Mouse (Mus musculus) midbrain, embryonic 13.5 days (tissue): ENCODE measurements around the gene Rab3a. TPM values are rescaled to one million over a fixed set of nuclear protein-coding genes. Genes with fewer than 3 reads are reported as not detected.

Experiments
- ATAC-seq: fragments of 200-750 bp; cut with Nextera tagmentation; 2 replicates; pipeline ENCODE4 v1.8.0; 2017; ENCODE audit warnings: mild to moderate bottlenecking, moderate TSS enrichment, moderate library complexity
- H3K27ac ChIP-seq: fragments of 300-500 bp; sonication (generic); 2 replicates; pipeline ENCODE4 v1.5.1; 2015; ENCODE audit warnings: inconsistent platforms, mild to moderate bottlenecking, moderate library complexity
- H3K27me3 ChIP-seq: fragments of 300-500 bp; sonication (generic); 2 replicates; pipeline ENCODE4 v1.6.1; 2015; ENCODE audit warnings: mild to moderate bottlenecking, inconsistent platforms
- H3K36me3 ChIP-seq: fragments of 300-500 bp; sonication (generic); 2 replicates; pipeline ENCODE4 v1.6.1; 2015; ENCODE audit warnings: mild to moderate bottlenecking, inconsistent platforms
- H3K4me1 ChIP-seq: fragments of 300-500 bp; sonication (generic); replicated peaks from 2 replicates; pipeline ENCODE4 v1.6.1; 2015; ENCODE audit warnings: inconsistent platforms
- H3K4me2 ChIP-seq: fragments of 300-500 bp; sonication (generic); replicated peaks from 2 replicates; pipeline ENCODE4 v1.6.1; 2015; ENCODE audit warnings: moderate library complexity, mild to moderate bottlenecking, inconsistent platforms
- H3K4me3 ChIP-seq: fragments of 300-500 bp; sonication (generic); replicated peaks from 2 replicates; pipeline ENCODE4 v1.5.1; 2015; ENCODE audit warnings: mild to moderate bottlenecking, inconsistent platforms
- H3K9ac ChIP-seq: fragments of 300-500 bp; sonication (generic); replicated peaks from 2 replicates; pipeline ENCODE4 v1.6.1; 2015; ENCODE audit warnings: mild to moderate bottlenecking, inconsistent platforms
- H3K9me3 ChIP-seq: fragments of 300-500 bp; sonication (generic); 2 replicates; pipeline ENCODE4 v1.6.1; 2016; ENCODE audit warnings: mild to moderate bottlenecking, inconsistent platforms
- WGBS: fragments of 180-500 bp; shearing (Covaris S2); methylation state at CpG from one replicate; pipeline ENCODE4 v1.1.7; 2015; 5-methylcytosine and 5-hydroxymethylcytosine counted together
- polyA plus RNA-seq: library from polyadenylated mRNA; unstranded; fragments of >200 nt; fragmentation: Nextera tagmentation; extraction: Ambion mirVana; gene quantifications from 2 replicates; pipeline ENCODE4 v1.2.1, GENCODE M21; 2015

Gene Rab3a
- polyA plus RNA-seq, 1 experiment from 2014 or later = 261 TPM

DNA sequence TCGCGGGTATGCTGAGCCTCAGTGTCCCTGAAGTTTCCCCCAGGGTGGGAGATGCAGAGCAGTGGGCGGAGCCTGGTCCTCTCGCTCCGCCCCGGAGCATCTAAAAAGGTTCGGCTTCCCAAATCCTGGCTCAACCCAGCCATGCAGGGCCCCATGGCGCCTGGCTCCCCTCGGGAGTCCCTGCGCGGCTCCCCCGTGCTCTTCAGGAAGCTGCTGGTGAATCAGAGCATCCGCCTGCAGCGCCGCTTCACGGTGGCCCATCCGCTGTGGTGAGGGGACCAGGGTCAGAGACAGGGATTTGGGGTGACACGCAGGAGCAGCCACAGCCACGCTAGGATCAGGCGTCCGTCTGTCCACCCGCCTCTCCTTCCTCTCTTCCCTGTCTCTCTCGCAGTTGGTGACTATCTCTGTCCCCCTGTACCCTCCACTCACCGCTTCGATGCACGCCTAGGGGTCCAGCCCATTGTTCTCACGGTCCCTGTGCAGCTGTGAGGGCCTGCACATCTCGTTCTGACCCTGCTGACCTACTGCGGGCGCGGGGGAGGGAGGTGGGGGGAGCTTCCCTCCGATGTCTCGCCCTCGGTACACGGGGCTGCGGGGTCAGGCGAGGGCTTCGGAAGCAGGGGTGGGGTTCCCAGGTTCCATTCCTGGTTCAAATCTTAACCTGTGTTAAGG, 11.4 kb upstream of the Rab3a start:
- WGBS = 2% methylated on average over 38 of the region's 38 CpGs
- H3K9me3 ChIP-seq = no peaks in the 10 kb centered on the region
- peak overlapping the region; percentile 48 for H3K9ac ChIP-seq
- H3K27ac ChIP-seq = no peak overlapping the region
- H3K4me3 ChIP-seq = peak overlapping the region; percentile 10
- peak overlapping the region; percentile 52 for H3K4me2 ChIP-seq
- no peaks in the 10 kb centered on the region for H3K36me3 ChIP-seq
- peak; percentile 29 for ATAC-seq
- peaks cover 17% of the 10 kb centered on the region for H3K4me1 ChIP-seq
- H3K27me3 ChIP-seq = peaks cover 84% of the 10 kb centered on the region

DNA sequence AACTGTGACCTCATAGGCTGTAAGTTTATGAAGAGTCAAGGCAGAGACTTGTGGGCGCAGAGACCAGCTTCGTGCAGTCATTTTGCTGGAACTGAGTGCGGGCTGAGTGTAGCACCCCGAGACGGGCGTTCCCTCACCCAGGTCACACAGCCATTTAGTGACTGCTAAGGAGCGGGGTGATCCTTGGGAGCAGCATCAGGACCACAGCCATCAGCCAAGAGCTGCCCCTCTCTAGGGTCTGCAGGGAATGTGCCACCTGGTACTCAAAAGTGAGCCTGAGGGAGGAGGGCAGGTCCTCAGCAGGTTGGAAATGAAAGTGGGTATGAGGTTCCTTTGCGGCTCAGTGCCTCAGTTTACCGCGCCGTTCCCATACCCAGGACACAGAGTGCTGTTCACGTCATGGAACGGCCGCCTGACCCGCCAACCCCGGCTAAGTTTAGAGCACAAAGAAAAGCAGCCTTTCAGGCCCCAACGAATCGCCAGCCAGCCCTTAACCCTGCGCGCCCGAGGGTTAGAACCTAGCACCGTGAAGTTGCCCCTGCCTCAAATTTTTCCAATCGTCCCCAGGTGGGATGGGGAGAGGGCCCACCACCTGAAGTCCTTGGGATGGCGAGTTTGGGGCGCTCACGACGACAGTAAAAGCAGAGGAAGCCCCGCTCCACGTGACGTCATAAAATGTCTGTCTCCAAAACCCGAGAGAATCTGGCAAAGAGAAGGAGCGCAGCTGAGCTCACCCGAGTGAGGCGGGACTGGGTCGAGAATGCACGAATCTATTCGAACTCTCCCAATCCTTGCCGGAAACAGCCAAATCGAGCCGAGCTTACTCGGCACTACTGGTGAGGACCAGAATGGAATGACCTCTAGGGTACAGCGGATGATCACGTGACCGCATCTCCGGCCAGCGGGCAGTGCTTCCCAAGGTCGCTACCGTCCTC, 10.6 kb upstream of the Rab3a start:
- Histone ChIP-seq H3K4me1 (peaks cover 17% of the 10 kb centered on the region), H3K36me3 (no peaks in the 10 kb centered on the region), H3K4me2 (peak overlapping the region; percentile 52), H3K27ac (no peak overlapping the region), H3K27me3 (peaks cover 87% of the 10 kb centered on the region), H3K4me3 (peak overlapping the region; percentile 30), H3K9ac (peak overlapping the region; percentile 45), H3K9me3 (no peaks in the 10 kb centered on the region)
- 4% methylated on average over 48 of the region's 48 CpGs for WGBS
- peak; percentile 21; the same call in 1 of the 2 replicates for ATAC-seq

GRCm38 (mm10) chr8:70744806-70745205, 9.7 kb upstream of the Rab3a start:
- H3K4me1 ChIP-seq = peaks cover 17% of the 10 kb centered on the region
- H3K27ac ChIP-seq = no peak overlapping the region
- no peaks in the 10 kb centered on the region for H3K9me3 ChIP-seq
- H3K27me3 ChIP-seq = peaks cover 90% of the 10 kb centered on the region
- 56% methylated on average over 11 of the region's 11 CpGs for WGBS
- H3K36me3 ChIP-seq = no peaks in the 10 kb centered on the region
- ATAC-seq = no peak
- H3K4me3 ChIP-seq = no peak overlapping the region
- H3K4me2 ChIP-seq = no peak overlapping the region
- no peak overlapping the region for H3K9ac ChIP-seq

- no peak overlapping the region for H3K4me2 ChIP-seq
- H3K9ac ChIP-seq = no peak overlapping the region
- H3K27ac ChIP-seq = no peak overlapping the region
- WGBS = 58% methylated on average over 19 of the region's 19 CpGs
- H3K4me1 ChIP-seq = peaks cover 17% of the 10 kb centered on the region
- peaks cover 82% of the 10 kb centered on the region for H3K27me3 ChIP-seq
- no peaks in the 10 kb centered on the region for H3K36me3 ChIP-seq
- H3K4me3 ChIP-seq = no peak overlapping the region
- H3K9me3 ChIP-seq = no peaks in the 10 kb centered on the region
- ATAC-seq = peak; percentile 21; the same call in 1 of the 2 replicates
Measured at GRCm38 (mm10) chr8:70745691-70746220, 8.7 kb upstream of the Rab3a start.

- Histone ChIP-seq H3K9ac (no peak overlapping the region), H3K27me3 (peaks cover 75% of the 10 kb centered on the region), H3K4me1 (peaks cover 17% of the 10 kb centered on the region), H3K36me3 (no peaks in the 10 kb centered on the region), H3K4me2 (no peak overlapping the region), H3K4me3 (no peak overlapping the region), H3K9me3 (no peaks in the 10 kb centered on the region), H3K27ac (no peak overlapping the region)
- no peak for ATAC-seq
- 75% methylated on average over 9 of the region's 9 CpGs for WGBS
Measured at GRCm38 (mm10) chr8:70746676-70747075, 7.8 kb upstream of the Rab3a start.

DNA sequence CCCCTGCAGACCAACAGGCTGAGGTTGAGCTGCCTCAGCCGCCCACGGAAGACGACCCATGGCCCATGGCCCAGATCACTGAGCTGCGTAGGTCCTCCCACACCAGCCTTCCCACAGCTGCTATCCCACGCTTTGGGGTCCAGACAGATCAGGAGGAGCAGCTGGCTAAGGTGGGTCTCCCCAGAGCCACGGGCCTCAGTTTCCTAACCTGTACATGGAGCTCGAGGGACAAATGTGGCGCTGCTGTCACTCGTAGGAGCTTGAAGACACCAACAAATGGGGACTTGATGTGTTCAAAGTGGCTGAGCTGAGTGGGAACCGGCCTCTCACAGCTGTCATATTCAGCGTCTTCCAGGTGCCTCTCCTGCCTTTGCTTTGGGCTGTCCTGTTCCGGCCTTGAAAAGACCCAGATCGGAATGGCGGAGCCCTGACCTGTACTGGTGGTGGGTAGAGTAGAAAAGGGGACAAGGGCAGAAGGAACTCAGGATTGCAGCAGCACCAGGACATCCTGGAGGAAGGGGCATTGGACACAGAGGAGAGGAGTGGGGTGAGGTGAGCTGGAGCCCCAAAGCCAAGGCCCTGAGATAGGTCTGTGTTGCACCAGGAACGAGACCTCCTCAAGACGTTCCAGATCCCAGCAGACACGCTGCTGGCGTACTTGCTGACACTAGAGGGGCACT, 7.1 kb upstream of the Rab3a start:
- peaks cover 17% of the 10 kb centered on the region for H3K4me1 ChIP-seq
- ATAC-seq = no peak
- H3K9ac ChIP-seq = no peak overlapping the region
- H3K4me2 ChIP-seq = no peak overlapping the region
- no peaks in the 10 kb centered on the region for H3K36me3 ChIP-seq
- peaks cover 68% of the 10 kb centered on the region for H3K27me3 ChIP-seq
- WGBS = 86% methylated on average over 18 of the region's 18 CpGs
- no peak overlapping the region for H3K4me3 ChIP-seq
- no peak overlapping the region for H3K27ac ChIP-seq
- H3K9me3 ChIP-seq = no peaks in the 10 kb centered on the region

DNA sequence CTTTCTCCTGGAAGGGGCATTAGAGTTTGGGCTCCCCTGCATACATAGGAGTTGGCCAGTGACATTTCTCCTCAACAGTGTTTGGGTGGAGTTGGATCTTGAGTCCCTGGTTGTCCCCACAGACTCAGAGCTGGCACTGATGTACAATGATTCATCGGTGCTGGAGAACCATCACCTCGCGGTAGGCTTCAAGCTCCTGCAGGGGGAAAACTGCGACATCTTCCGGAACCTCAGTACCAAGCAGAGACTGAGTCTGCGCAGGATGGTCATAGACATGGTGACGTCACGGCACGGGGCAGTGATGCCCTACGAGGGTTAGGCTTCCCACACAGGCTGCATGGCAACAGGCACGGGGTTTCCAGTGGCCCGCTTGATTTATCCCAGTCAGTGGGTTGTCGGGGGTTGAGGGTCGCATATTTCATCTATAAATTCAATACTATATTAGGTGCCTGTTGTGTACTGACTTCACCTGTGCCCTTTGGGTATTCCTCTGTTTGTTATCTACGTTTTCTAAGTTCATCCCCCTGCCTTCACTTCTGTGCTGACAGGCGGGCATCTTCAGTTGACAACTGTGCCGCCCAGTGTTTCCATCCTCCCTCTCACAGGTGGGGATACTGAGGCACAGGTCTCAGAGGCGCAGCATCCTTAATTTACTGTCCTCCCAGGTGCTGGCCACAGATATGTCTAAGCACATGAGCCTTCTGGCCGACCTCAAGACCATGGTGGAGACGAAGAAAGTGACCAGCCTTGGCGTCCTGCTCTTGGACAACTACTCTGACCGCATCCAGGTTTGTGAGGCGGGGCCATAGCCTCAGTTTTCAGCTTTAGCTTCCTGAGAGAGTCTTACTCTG, 6.0 kb upstream of the Rab3a start:
- no peak overlapping the region for H3K4me2 ChIP-seq
- H3K36me3 ChIP-seq = no peaks in the 10 kb centered on the region
- H3K9ac ChIP-seq = no peak overlapping the region
- H3K9me3 ChIP-seq = no peaks in the 10 kb centered on the region
- no peak overlapping the region for H3K4me3 ChIP-seq
- H3K27me3 ChIP-seq = peaks cover 57% of the 10 kb centered on the region
- 87% methylated on average over 23 of the region's 23 CpGs for WGBS
- H3K4me1 ChIP-seq = peaks cover 9% of the 10 kb centered on the region
- no peak for ATAC-seq
- H3K27ac ChIP-seq = no peak overlapping the region

GRCm38 (mm10) chr8:70749097-70749674, 5.3 kb upstream of the Rab3a start:
- H3K9ac ChIP-seq = no peak overlapping the region
- peaks cover 2% of the 10 kb centered on the region for H3K4me1 ChIP-seq
- H3K27me3 ChIP-seq = peaks cover 50% of the 10 kb centered on the region
- no peaks in the 10 kb centered on the region for H3K36me3 ChIP-seq
- H3K27ac ChIP-seq = no peak overlapping the region
- H3K9me3 ChIP-seq = no peaks in the 10 kb centered on the region
- H3K4me2 ChIP-seq = no peak overlapping the region
- WGBS = 83% methylated on average over 19 of the region's 19 CpGs
- no peak for ATAC-seq
- no peak overlapping the region for H3K4me3 ChIP-seq

DNA sequence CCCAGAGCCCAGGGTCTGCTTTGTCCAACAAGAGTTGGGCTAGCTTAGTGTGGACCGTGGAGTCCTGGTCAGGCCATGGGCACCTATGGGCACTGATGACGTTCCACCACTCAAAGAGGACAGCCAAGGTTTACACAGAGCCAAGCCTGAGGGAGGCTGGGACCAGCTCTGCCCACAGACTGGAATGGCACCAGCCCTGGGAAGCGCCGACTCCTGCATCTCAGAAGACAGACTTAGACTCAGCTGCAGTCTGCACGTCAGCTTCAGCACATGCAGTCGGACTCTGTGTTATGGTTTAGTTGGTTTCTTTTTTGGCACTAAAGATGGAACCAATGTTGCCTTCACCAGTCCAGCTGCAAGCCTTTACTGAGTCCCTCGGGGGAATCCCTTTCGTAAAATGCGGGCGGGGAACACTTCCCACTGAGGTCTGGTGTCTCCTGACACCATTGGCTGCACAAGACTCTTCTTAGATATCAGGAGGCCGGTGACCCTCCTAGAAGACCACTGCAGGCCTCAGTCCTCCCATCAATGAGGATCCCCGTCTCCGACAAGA, 4.3 kb upstream of the Rab3a start:
- 88% methylated on average over 13 of the region's 13 CpGs for WGBS
- Histone ChIP-seq H3K27me3 (peaks cover 39% of the 10 kb centered on the region), H3K9me3 (no peaks in the 10 kb centered on the region), H3K27ac (no peak overlapping the region), H3K9ac (no peak overlapping the region), H3K4me1 (peaks cover 4% of the 10 kb centered on the region), H3K4me3 (no peak overlapping the region), H3K4me2 (no peak overlapping the region), H3K36me3 (no peaks in the 10 kb centered on the region)
- no peak for ATAC-seq

DNA sequence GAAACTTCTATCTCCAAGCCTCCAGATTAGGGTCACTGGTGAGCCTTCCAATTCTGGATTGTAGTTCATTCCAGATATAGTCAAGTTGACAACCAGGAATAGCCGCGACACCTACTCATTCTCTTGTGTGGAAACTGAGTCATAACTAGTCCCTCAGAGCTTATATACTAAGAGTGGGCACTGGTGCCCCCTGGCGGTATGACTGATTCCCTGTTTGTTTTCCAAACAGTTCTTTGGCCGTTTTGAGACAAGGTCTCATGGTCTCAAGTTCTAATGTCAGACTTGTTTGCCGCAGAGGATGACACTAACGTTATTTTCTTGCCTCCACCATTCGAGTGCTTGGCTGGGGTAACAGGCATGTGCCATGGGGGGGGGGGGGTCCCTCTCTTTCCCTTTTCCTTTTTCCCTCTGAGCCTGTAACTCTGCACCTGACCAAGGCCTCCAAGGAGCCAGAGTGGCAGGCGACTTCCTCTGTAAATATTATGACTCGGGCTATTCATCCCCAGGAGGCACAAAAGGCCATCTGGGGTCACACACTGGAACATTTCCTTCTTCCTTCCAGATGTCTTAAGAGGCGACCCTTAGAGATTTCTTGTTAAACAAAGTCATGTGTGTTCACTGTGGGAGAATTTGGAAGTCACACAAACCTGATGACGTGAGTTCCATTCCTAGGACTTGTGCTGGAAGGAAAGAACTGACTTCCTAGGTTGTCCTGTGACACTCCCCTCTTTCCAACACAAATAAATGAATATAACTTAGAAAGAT, 2.3 kb upstream of the Rab3a start:
- ATAC-seq = no peak

More for the DNA sequence above, 2.3 kb upstream of the Rab3a start:
- peaks cover 21% of the 10 kb centered on the region for H3K4me1 ChIP-seq
- H3K27ac ChIP-seq = no peak overlapping the region
- no peak overlapping the region for H3K9ac ChIP-seq
- no peaks in the 10 kb centered on the region for H3K9me3 ChIP-seq
- H3K4me2 ChIP-seq = no peak overlapping the region
- H3K27me3 ChIP-seq = peaks cover 20% of the 10 kb centered on the region
- WGBS = 47% methylated on average over 11 of the region's 11 CpGs
- H3K4me3 ChIP-seq = no peak overlapping the region
- peaks cover 12% of the 10 kb centered on the region for H3K36me3 ChIP-seq
